Mouse (Mus musculus) liver, embryonic 13.5 days (tissue): ENCODE results near the gene Ache. TPM values are rescaled to one million over a fixed set of nuclear protein-coding genes. Genes with fewer than 3 reads are reported as not detected.
A peak's percentile ranks its signal among the peaks of the same experiment; 100 is the strongest.

ENCODE experiments used
- ATAC-seq: fragments of 200-750 bp; cut with Nextera tagmentation; 2 replicates; pipeline ENCODE4 v1.8.0; 2017; ENCODE audit warnings: low read depth, mild to moderate bottlenecking, moderate number of reproducible peaks, moderate library complexity
- DNase-seq: peaks from one replicate; pipeline ENCODE4 v3.0.0; 2022
- H3K27ac ChIP-seq: fragments of 300-500 bp; sonication (generic); 2 replicates; pipeline ENCODE4 v1.5.1; 2015; ENCODE audit warnings: moderate library complexity, mild to moderate bottlenecking, inconsistent platforms
- H3K27me3 ChIP-seq: fragments of 300-500 bp; sonication (generic); 2 replicates; pipeline ENCODE4 v1.6.1; 2015; ENCODE audit warnings: mild to moderate bottlenecking, inconsistent platforms
- H3K36me3 ChIP-seq: fragments of 300-500 bp; sonication (generic); 2 replicates; pipeline ENCODE4 v1.6.1; 2015; ENCODE audit warnings: mild to moderate bottlenecking, inconsistent platforms
- H3K4me1 ChIP-seq: fragments of 300-500 bp; sonication (generic); replicated peaks from 2 replicates; pipeline ENCODE4 v1.6.1; 2015; ENCODE audit warnings: inconsistent platforms
- H3K4me2 ChIP-seq: fragments of 300-500 bp; sonication (generic); 2 replicates; pipeline ENCODE4 v1.6.1; 2015; ENCODE audit warnings: inconsistent platforms, mild to moderate bottlenecking, moderate library complexity
- H3K4me3 ChIP-seq: fragments of 300-500 bp; sonication (generic); replicated peaks from 2 replicates; pipeline ENCODE4 v1.5.1; 2015; ENCODE audit warnings: mild to moderate bottlenecking, inconsistent platforms
- H3K9ac ChIP-seq: fragments of 300-500 bp; sonication (generic); 2 replicates; pipeline ENCODE4 v1.6.1; 2015; ENCODE audit warnings: mild to moderate bottlenecking, inconsistent platforms
- H3K9me3 ChIP-seq: fragments of 300-500 bp; sonication (generic); replicated peaks from 2 replicates; pipeline ENCODE4 v1.6.1; 2016; ENCODE audit warnings: inconsistent platforms
- WGBS: fragments of 180-500 bp; shearing (Covaris S2); methylation state at CpG from one replicate; pipeline ENCODE4 v1.1.7; 2015; ENCODE audit not compliant: insufficient replicate concordance; 5-methylcytosine and 5-hydroxymethylcytosine counted together
- microRNA-seq: library from miRNA; unstranded; fragments of <30 nt; microRNA quantifications from one replicate; pipeline ENCODE4, GENCODE M21; 2016
- polyA plus RNA-seq: library from polyadenylated mRNA; unstranded; fragments of >200 nt; fragmentation: Nextera tagmentation; extraction: Ambion mirVana; gene quantifications from 2 replicates; pipeline ENCODE4 v1.2.1, GENCODE M21; 2015

Ache gene
- polyA plus RNA-seq, 1 experiment from 2014 or later = 16.6 TPM

- Histone ChIP-seq H3K9me3 (no peaks in the 10 kb centered on the region), H3K4me2 (peak overlapping the region; percentile 82; the same call in 1 of the 2 replicates), H3K4me1 (peaks cover 64% of the 10 kb centered on the region), H3K27me3 (peaks cover 8% of the 10 kb centered on the region; the same call in 1 of the 2 replicates), H3K9ac (no peak overlapping the region), H3K4me3 (no peak overlapping the region), H3K27ac (peak overlapping the region; percentile 69), H3K36me3 (no peaks in the 10 kb centered on the region)
- 58% methylated on average over 8 of the region's 8 CpGs for WGBS
- DNase-seq (no peak), ATAC-seq (no peak)
Observed at GRCm38 (mm10) chr5:137337190-137337589, 49.9 kb downstream of the Ache start.

- DNase-seq = peak; percentile 74
- 0% methylated on average over 19 of the region's 19 CpGs for WGBS
- peak; percentile 72 for ATAC-seq
- Histone ChIP-seq H3K36me3 (no peaks in the 10 kb centered on the region), H3K4me3 (peak overlapping the region; percentile 60), H3K27me3 (peaks cover 8% of the 10 kb centered on the region; the same call in 1 of the 2 replicates), H3K27ac (peak overlapping the region; percentile 55), H3K9ac (peak overlapping the region; percentile 71), H3K9me3 (no peaks in the 10 kb centered on the region), H3K4me2 (peak overlapping the region; percentile 82), H3K4me1 (peaks cover 54% of the 10 kb centered on the region)
Observed at GRCm38 (mm10) chr5:137338256-137338655, 50.9 kb downstream of the Ache start.

GRCm38 (mm10) chr5:137338663-137339289 is 51.5 kb downstream of the Ache start:
- WGBS = 3% methylated on average over 11 of the region's 11 CpGs
- Histone ChIP-seq H3K4me2 (peak overlapping the region; percentile 82), H3K4me3 (peak overlapping the region; percentile 60), H3K36me3 (no peaks in the 10 kb centered on the region), H3K27ac (peak overlapping the region; percentile 55), H3K9ac (peak overlapping the region; percentile 71), H3K4me1 (peaks cover 49% of the 10 kb centered on the region), H3K27me3 (peaks cover 8% of the 10 kb centered on the region; the same call in 1 of the 2 replicates), H3K9me3 (no peaks in the 10 kb centered on the region)
- ATAC-seq (peak; percentile 20; the same call in 1 of the 2 replicates), DNase-seq (no peak)

GRCm38 (mm10) chr5:137339290-137339979 is 52.1 kb downstream of the Ache start:
- peak overlapping the region; percentile 55 for H3K27ac ChIP-seq
- DNase-seq = no peak
- peak overlapping the region; percentile 60 for H3K4me3 ChIP-seq
- H3K9ac ChIP-seq = peak overlapping the region; percentile 71; the same call in 1 of the 2 replicates
- H3K4me2 ChIP-seq = peak overlapping the region; percentile 82
- no peaks in the 10 kb centered on the region for H3K36me3 ChIP-seq
- H3K9me3 ChIP-seq = no peaks in the 10 kb centered on the region
- 0 out of 2 replicates have a peak, but pooled peaks have one; percentile 21 for ATAC-seq
- H3K27me3 ChIP-seq = peaks cover 8% of the 10 kb centered on the region; the same call in 1 of the 2 replicates
- H3K4me1 ChIP-seq = peaks cover 42% of the 10 kb centered on the region
- WGBS = 21% methylated on average over 22 of the region's 22 CpGs

- Histone ChIP-seq H3K9me3 (no peaks in the 10 kb centered on the region), H3K36me3 (no peaks in the 10 kb centered on the region), H3K27me3 (peaks cover 10% of the 10 kb centered on the region; the same call in 1 of the 2 replicates), H3K4me3 (no peak overlapping the region), H3K27ac (no peak overlapping the region), H3K9ac (no peak overlapping the region), H3K4me2 (no peak overlapping the region), H3K4me1 (peaks cover 44% of the 10 kb centered on the region)
- no peak for DNase-seq
- 50% methylated on average over 6 of the region's 6 CpGs for WGBS
- no peak for ATAC-seq
Observed at GRCm38 (mm10) chr5:137340222-137340621, 52.9 kb downstream of the Ache start.

GRCm38 (mm10) chr5:137342407-137343012 is 55.2 kb downstream of the Ache start:
- H3K9ac ChIP-seq = no peak overlapping the region
- peaks cover 32% of the 10 kb centered on the region for H3K4me1 ChIP-seq
- WGBS = 58% methylated on average over 7 of the region's 7 CpGs
- H3K9me3 ChIP-seq = no peaks in the 10 kb centered on the region
- no peaks in the 10 kb centered on the region for H3K36me3 ChIP-seq
- no peak for DNase-seq
- ATAC-seq = no peak
- no peak overlapping the region for H3K27ac ChIP-seq
- peaks cover 18% of the 10 kb centered on the region for H3K27me3 ChIP-seq
- no peak overlapping the region for H3K4me3 ChIP-seq
- H3K4me2 ChIP-seq = no peak overlapping the region

- Histone ChIP-seq H3K27ac (no peak overlapping the region), H3K9me3 (no peaks in the 10 kb centered on the region), H3K4me3 (no peak overlapping the region), H3K36me3 (no peaks in the 10 kb centered on the region), H3K4me2 (no peak overlapping the region), H3K4me1 (peaks cover 27% of the 10 kb centered on the region), H3K27me3 (peaks cover 27% of the 10 kb centered on the region), H3K9ac (no peak overlapping the region)
- ATAC-seq (no peak), DNase-seq (no peak)
- 75% methylated on average over 5 of the region's 5 CpGs for WGBS
Observed at GRCm38 (mm10) chr5:137343412-137343811, 56.1 kb downstream of the Ache start.

- no peak overlapping the region for H3K9ac ChIP-seq
- no peak overlapping the region for H3K4me2 ChIP-seq
- H3K4me1 ChIP-seq = peaks cover 23% of the 10 kb centered on the region
- no peaks in the 10 kb centered on the region for H3K9me3 ChIP-seq
- DNase-seq (no peak), ATAC-seq (no peak)
- H3K27me3 ChIP-seq = peaks cover 32% of the 10 kb centered on the region
- no peak overlapping the region for H3K4me3 ChIP-seq
- no peaks in the 10 kb centered on the region for H3K36me3 ChIP-seq
- no peak overlapping the region for H3K27ac ChIP-seq
Observed at GRCm38 (mm10) chr5:137343869-137344268, 56.5 kb downstream of the Ache start.

Small RNAs within 50 kb of the gene (microRNA-seq; reads per million reads assigned to microRNA genes)
- gene Mir7036 (not detected), gene Mir8116 (2.1 reads per million)

Other genes starting within 250 kb of the Ache start
- 109 and 114 TPM in 2 replicates for gene Ap1s1, start 241.4 kb upstream of the Ache start, polyA plus RNA-seq
- 0.05 TPM in 1 of 2 replicates, not detected in the other for gene Serpine1, start 215.3 kb upstream of the Ache start, polyA plus RNA-seq
- 8.4 and 9.9 TPM in 2 replicates for gene Trim56, start 171.3 kb upstream of the Ache start, polyA plus RNA-seq
- gene Muc3, start 138.2 kb upstream of the Ache start, polyA plus RNA-seq = not detected in 2 replicates
- 0.05 TPM in 1 of 2 replicates, not detected in the other for gene Muc3a, start 75.1 kb upstream of the Ache start, polyA plus RNA-seq
- 8.4 TPM in 2 replicates for gene Ufsp1, start 7.1 kb downstream of the Ache start, polyA plus RNA-seq
- 86.7 and 102 TPM in 2 replicates for gene Srrt, start 20.2 kb downstream of the Ache start, polyA plus RNA-seq
- 10.1 and 10.6 TPM in 2 replicates for gene Trip6, start 26.9 kb downstream of the Ache start, polyA plus RNA-seq
- 2.8 and 3.2 TPM in 2 replicates for gene Slc12a9, start 46.1 kb downstream of the Ache start, polyA plus RNA-seq
- 5.6 and 8.1 TPM in 2 replicates for gene Ephb4, start 62.6 kb downstream of the Ache start, polyA plus RNA-seq
- gene Zan, start 189.5 kb downstream of the Ache start, polyA plus RNA-seq = 0.12 and 0.16 TPM in 2 replicates
- 45.7 and 46.1 TPM in 2 replicates for gene Pop7, start 215.0 kb downstream of the Ache start, polyA plus RNA-seq
- gene Gigyf1, start 231.0 kb downstream of the Ache start, polyA plus RNA-seq = 3.3 and 3.7 TPM in 2 replicates
- gene Epo, start 245.7 kb downstream of the Ache start, polyA plus RNA-seq = 0.96 and 1.2 TPM in 2 replicates
- 139 and 159 TPM in 2 replicates for gene Gnb2, start 246.0 kb downstream of the Ache start, polyA plus RNA-seq